Mouse (Mus musculus) heart, embryonic 14.5 days (tissue): ENCODE data around the gene Cep112. TPM values are rescaled to one million over a fixed set of nuclear protein-coding genes. Genes with fewer than 3 reads are reported as not detected.

Source experiments
- ATAC-seq: fragments of 200-750 bp; cut with Nextera tagmentation; 2 replicates; pipeline ENCODE4 v1.8.0; 2017; ENCODE audit warnings: low read depth, moderate TSS enrichment; ENCODE audit not compliant: insufficient number of reproducible peaks, insufficient read depth, low FRiP score
- H3K27ac ChIP-seq, 2 experiments: fragments of 200-500 bp in 1 of 2; fragments of 300-500 bp in 1 of 2; sonication (generic) in 1 of 2; replicated peaks in 1 of 2; 2 replicates each; pipeline ENCODE4 v1.5.1; 2012 to 2014; ENCODE audit warnings: low read depth in 2 of 2, low read length in 2 of 2, control low read depth in 1 of 2, mild to moderate bottlenecking in 1 of 2, mixed read lengths in 1 of 2; ENCODE audit not compliant: control insufficient read depth in 1 of 2, insufficient read depth in 1 of 2
- H3K27me3 ChIP-seq: fragments of 300-500 bp; sonication (generic); 2 replicates; pipeline ENCODE4 v1.6.1; 2014; ENCODE audit warnings: mild to moderate bottlenecking, low read length, control low read depth; ENCODE audit not compliant: control insufficient read depth, insufficient read depth
- H3K36me3 ChIP-seq: fragments of 300-500 bp; sonication (generic); 2 replicates; pipeline ENCODE4 v1.6.1; 2014; ENCODE audit warnings: mild to moderate bottlenecking, control low read depth, low read length, mixed read lengths; ENCODE audit not compliant: control insufficient read depth, insufficient read depth
- H3K4me1 ChIP-seq, 2 experiments: fragments of 200-500 bp in 1 of 2; fragments of 300-500 bp in 1 of 2; sonication (generic) in 1 of 2; 2 replicates each; pipeline ENCODE4 v1.6.1; 2012 to 2014; ENCODE audit warnings: low read length in 2 of 2, control low read depth in 1 of 2, mixed read lengths in 1 of 2; ENCODE audit not compliant: control insufficient read depth in 2 of 2, insufficient read depth in 2 of 2
- H3K4me2 ChIP-seq: fragments of 300-500 bp; sonication (generic); 2 replicates; pipeline ENCODE4 v1.6.1; 2014; ENCODE audit warnings: mild to moderate bottlenecking, low read length
- H3K4me3 ChIP-seq, 2 experiments: fragments of 200-500 bp in 1 of 2; fragments of 300-500 bp in 1 of 2; sonication (generic) in 1 of 2; 2 replicates each; pipeline ENCODE4 v1.5.1; 2012 to 2014; ENCODE audit warnings: low read length in 2 of 2, mild to moderate bottlenecking in 2 of 2, control low read depth in 1 of 2, low read depth in 1 of 2, moderate library complexity in 1 of 2; ENCODE audit not compliant: control insufficient read depth in 1 of 2, insufficient read depth in 1 of 2
- H3K9ac ChIP-seq: fragments of 300-500 bp; sonication (generic); 2 replicates; pipeline ENCODE4 v1.6.1; 2014; ENCODE audit warnings: mild to moderate bottlenecking, low read length
- H3K9me3 ChIP-seq: fragments of 300-500 bp; sonication (generic); 2 replicates; pipeline ENCODE4 v1.6.1; 2016; ENCODE audit warnings: low read length, control low read depth; ENCODE audit not compliant: control insufficient read depth
- WGBS: fragments of 180-500 bp; shearing (Covaris S2); extraction: QIAGEN DNeasy Blood & Tissue Kit; methylation state at CpG from one replicate; pipeline ENCODE4 v1.1.7; 2014; 5-methylcytosine and 5-hydroxymethylcytosine counted together
- polyA plus RNA-seq: library from polyadenylated mRNA; unstranded; fragments of >200 nt; fragmentation: Nextera tagmentation; extraction: Ambion mirVana; gene quantifications from 2 replicates; pipeline ENCODE4 v1.2.1, GENCODE M21; 2014

Cep112 gene
- polyA plus RNA-seq, 1 experiment from 2014 or later: 9.2 TPM

- WGBS: 84% methylated on average over 1 of the region's 1 CpGs
- Histone ChIP-seq H3K4me3 (no peak overlapping the region), H3K27ac (no peak overlapping the region), H3K4me2 (no peak overlapping the region), H3K9me3 (no peaks in the 10 kb centered on the region), H3K9ac (no peak overlapping the region), H3K36me3 (no peaks in the 10 kb centered on the region), H3K4me1 (no peaks in the 10 kb centered on the region), H3K27me3 (no peaks in the 10 kb centered on the region)
- no peak for ATAC-seq
Measured at GRCm38 (mm10) chr11:108553881-108554280, 128.9 kb downstream of the Cep112 start.

- Histone ChIP-seq H3K4me2 (no peak overlapping the region), H3K9ac (no peak overlapping the region), H3K4me1 (no peaks in the 10 kb centered on the region), H3K27me3 (no peaks in the 10 kb centered on the region), H3K4me3 (no peak overlapping the region), H3K9me3 (no peaks in the 10 kb centered on the region), H3K27ac (no peak overlapping the region), H3K36me3 (no peaks in the 10 kb centered on the region)
- ATAC-seq: no peak
- WGBS: 85% methylated on average over 4 of the region's 4 CpGs
Measured at GRCm38 (mm10) chr11:108558544-108558943, 133.6 kb downstream of the Cep112 start.

GRCm38 (mm10) chr11:108559506-108559905, 134.5 kb downstream of the Cep112 start:
- Histone ChIP-seq H3K36me3 (no peaks in the 10 kb centered on the region), H3K4me1 (no peaks in the 10 kb centered on the region), H3K4me2 (no peak overlapping the region), H3K27ac (no peak overlapping the region), H3K4me3 (no peak overlapping the region), H3K9me3 (no peaks in the 10 kb centered on the region), H3K27me3 (no peaks in the 10 kb centered on the region), H3K9ac (no peak overlapping the region)
- ATAC-seq: no peak

GRCm38 (mm10) chr11:108562076-108562475, 137.1 kb downstream of the Cep112 start:
- no peaks in the 10 kb centered on the region for H3K27me3 ChIP-seq

GRCm38 (mm10) chr11:108586551-108587184, 161.7 kb downstream of the Cep112 start:
- no peak overlapping the region for H3K27ac ChIP-seq
- no peak overlapping the region for H3K4me2 ChIP-seq
- no peak overlapping the region for H3K9ac ChIP-seq
- no peaks in the 10 kb centered on the region for H3K27me3 ChIP-seq
- no peak for ATAC-seq
- H3K36me3 ChIP-seq: no peaks in the 10 kb centered on the region
- H3K4me3 ChIP-seq: no peak overlapping the region
- WGBS: 64% methylated on average over 7 of the region's 7 CpGs
- no peaks in the 10 kb centered on the region for H3K4me1 ChIP-seq
- H3K9me3 ChIP-seq: no peaks in the 10 kb centered on the region

More at GRCm38 (mm10) chr11:108562076-108562475, 137.1 kb downstream of the Cep112 start:
- WGBS: 72% methylated on average over 5 of the region's 5 CpGs
- ATAC-seq: no peak
- H3K9me3 ChIP-seq: no peaks in the 10 kb centered on the region
- no peak overlapping the region for H3K9ac ChIP-seq
- H3K4me1 ChIP-seq: no peaks in the 10 kb centered on the region
- H3K4me2 ChIP-seq: no peak overlapping the region
- H3K27ac ChIP-seq: no peak overlapping the region
- no peaks in the 10 kb centered on the region for H3K36me3 ChIP-seq
- no peak overlapping the region for H3K4me3 ChIP-seq

DNA sequence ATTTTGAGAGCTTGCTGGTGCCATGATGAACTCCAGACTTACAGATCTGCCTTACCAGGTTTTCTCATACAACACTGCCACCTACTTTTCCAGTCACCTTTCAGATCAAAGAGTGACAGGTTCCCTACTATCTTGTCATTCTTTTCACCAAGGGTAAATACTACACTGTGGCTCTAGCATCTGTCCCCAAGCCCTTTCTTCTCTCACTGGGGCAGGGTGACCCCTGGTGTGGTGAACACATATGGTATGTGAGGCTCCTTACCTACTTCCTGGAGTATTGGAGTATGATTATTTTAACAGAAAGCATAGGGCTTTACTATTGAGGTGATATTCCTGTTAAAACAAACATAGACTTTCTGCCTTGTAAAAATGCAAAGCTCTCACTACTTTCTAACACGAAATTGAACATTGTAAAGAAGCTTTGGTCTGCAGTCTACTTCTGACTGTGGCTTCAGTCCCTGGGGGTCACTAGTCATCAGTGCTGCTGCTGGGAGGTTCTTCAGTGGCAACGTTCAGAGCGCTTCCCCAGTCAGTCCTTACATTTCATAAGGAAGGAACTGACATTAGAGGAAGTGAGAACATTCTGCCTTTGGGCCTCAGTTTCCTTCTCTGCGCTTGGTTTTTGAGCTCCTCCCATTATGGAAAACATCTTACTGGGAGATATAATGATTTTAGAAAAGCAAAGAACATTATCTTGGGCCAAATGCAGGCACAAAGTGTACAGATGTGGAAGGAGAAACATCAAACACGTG, 168.4 kb downstream of the Cep112 start:
- H3K36me3 ChIP-seq: no peaks in the 10 kb centered on the region

GRCm38 (mm10) chr11:108593959-108594579, 169.1 kb downstream of the Cep112 start:
- H3K36me3 ChIP-seq: no peaks in the 10 kb centered on the region
- H3K27me3 ChIP-seq: no peaks in the 10 kb centered on the region
- WGBS: 50% methylated on average over 2 of the region's 2 CpGs
- H3K4me2 ChIP-seq: no peak overlapping the region
- H3K9ac ChIP-seq: no peak overlapping the region
- no peaks in the 10 kb centered on the region for H3K4me1 ChIP-seq
- no peak overlapping the region for H3K4me3 ChIP-seq
- no peaks in the 10 kb centered on the region for H3K9me3 ChIP-seq
- no peak for ATAC-seq
- no peak overlapping the region for H3K27ac ChIP-seq

More for the DNA sequence above, 168.4 kb downstream of the Cep112 start:
- H3K27me3 ChIP-seq: no peaks in the 10 kb centered on the region
- no peak overlapping the region for H3K9ac ChIP-seq
- H3K9me3 ChIP-seq: no peaks in the 10 kb centered on the region
- H3K4me3 ChIP-seq: no peak overlapping the region
- H3K4me1 ChIP-seq: no peaks in the 10 kb centered on the region
- 62% methylated on average over 5 of the region's 5 CpGs for WGBS
- no peak overlapping the region for H3K4me2 ChIP-seq
- ATAC-seq: no peak
- no peak overlapping the region for H3K27ac ChIP-seq
